Mouse (Mus musculus) cerebellum, adult (tissue): ENCODE data around the gene Epha2.

Experiments
- ATAC-seq: cut with Nextera tagmentation; 2 replicates; pipeline ENCODE4 v1.9.2; 2017; ENCODE audit warnings: mild to moderate bottlenecking, moderate library complexity, mixed read lengths; ENCODE audit not compliant: insufficient number of reproducible peaks, low FRiP score, low TSS enrichment

Epha2 gene

DNA sequence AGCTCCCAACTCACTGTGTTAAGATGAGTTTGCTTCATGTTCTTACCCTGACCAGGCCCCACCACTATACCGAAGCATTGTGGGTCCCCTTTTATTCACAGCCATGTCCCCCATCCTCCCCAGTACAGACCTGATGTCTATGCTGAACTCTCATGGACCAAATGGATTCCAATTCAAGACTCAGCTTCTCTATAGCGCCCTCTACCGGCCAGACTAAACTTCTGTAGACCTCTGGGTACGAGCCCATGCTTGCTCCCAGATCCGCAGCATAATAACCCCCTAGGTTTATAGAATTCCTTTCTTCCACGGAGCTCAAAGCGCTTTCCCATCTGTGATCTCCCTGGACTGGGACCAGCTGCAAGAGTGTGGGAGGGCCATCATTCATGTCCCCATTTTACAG, 59.8 kb downstream of the Epha2 start:
- no peak for ATAC-seq

DNA sequence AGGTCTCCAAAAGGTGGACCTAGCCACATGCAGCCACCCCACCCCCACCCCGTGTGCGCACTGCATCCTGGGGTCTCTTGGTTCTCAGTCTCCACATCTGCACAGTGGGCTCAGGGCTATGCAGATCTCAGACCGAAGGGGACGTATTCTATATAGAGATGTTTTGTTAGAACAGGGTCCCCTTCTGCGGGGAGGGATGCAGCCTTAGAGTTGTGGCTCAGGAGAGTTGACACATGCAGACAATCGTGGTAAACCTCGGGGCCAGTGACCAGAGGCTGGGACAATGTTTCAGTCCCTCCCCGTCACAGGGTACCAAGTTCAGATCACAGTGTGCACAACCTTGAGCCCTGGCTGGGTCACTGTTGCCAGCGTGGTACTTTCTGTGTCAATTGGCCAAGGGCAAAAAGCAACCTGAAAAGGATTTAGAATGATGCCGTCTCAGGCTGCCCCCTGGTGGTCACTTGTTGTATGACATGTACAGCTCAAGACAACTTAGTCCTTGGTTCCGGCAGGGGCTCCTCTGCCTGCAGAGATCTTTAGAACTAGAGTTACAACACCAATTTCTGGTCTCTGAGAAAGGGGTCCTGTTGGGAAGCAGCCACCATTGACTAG, 62.0 kb downstream of the Epha2 start:
- peak; percentile 46; the same call in 1 of the 2 replicates for ATAC-seq

- no peak for ATAC-seq
Measured at GRCm38 (mm10) chr4:141365126-141365525, 64.1 kb downstream of the Epha2 start.

DNA sequence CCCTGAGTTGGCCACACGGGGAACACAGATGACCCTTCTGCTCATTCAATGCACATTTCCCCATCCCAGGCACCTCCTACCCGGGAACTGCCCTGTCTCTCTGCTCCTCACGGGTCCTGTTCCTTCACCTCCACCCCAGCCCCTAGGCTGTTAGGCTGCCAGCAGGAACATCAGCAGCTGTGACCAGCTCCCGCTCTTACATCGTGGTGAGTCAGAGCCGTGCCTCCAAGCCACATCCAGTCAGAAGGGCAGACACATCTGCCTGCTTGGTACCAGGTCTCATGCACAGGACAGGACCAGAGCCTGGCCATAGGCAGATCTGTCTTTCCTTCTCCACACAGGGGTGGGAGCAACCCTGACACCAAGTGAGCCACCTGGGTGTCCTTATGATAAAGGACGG, 64.8 kb downstream of the Epha2 start:
- ATAC-seq, result no peak

GRCm38 (mm10) chr4:141367997-141368791, 67.2 kb downstream of the Epha2 start, which contains the start of gene Fam131c:
Gene Fam131c (plus strand): TSS chr4:141368220.
- ATAC-seq, result no peak

DNA sequence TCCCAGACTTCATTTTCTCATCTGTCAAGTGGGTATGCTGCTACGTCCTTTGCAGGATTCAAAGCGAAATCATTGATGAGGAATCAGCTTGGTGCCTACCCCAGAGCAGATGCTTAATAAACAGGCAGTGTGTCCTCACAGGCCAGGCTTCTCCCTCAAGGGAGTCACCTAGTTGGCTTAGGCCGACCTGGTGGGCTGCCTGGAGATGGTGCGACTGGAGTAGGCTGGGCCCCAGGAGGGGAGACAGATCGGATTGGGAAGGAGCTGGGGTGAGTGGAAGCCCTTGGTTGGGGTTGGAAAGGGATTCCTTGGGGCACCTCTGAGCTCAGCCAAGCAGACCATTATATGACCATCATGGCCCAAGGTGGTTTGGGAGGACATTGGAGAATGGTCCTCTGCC, 71.4 kb downstream of the Epha2 start:
- ATAC-seq, result no peak
